Mouse (Mus musculus) liver, adult 2 months (tissue): ENCODE measurements around the gene Nutf2-ps1.

Experiments used
- CTCF ChIP-seq: fragments of 200-500 bp; IDR thresholded peaks from 2 replicates; pipeline ENCODE4 v1.5.1; 2011; ENCODE audit warnings: low read depth, low read length, control low read depth
- POLR2A ChIP-seq: fragments of 200-500 bp; IDR thresholded peaks from 2 replicates; pipeline ENCODE4 v1.6.1; 2011; ENCODE audit warnings: low read length, control low read depth; ENCODE audit not compliant: insufficient read depth; ENCODE audit errors: extremely low read depth

DNA sequence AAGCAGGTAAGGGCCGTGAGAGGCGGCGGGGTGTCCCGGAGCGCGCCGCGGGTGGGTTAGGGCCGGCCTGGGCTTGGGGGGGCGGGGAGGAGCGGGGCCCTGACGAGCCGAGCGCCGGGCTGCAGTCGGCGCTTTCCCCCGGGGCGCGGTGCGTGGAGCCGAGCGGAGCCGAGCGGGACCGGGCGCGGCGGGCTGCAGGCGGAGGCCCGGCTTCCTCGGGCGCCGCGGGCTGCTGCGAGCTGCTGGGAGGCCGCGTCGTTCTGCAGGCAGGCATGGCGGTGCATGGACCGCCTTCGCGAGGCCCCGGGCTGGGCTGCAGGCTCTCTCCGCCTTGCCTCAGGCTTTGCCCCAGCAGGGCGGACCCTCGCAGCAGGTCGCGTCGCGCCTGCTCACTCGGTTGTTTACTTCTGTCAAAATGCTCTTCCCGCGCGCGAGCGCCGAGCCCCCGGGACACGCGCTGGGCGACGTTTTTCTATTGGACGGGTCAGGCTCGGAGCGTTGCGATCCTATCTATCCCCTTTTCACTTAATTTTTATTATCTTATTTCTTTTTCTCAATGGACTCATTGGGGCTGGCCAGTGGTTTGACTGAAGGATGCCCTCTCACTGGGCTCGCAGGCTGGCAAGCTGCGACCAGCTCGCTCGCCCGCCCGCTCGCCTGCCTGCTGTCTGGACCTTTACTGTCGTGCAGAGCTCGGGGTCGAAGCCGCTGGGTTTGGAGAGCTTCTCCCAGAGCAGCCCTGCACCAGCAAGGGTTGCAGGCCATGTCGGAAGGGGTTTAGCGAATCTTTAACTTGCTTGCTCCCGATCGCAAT lies 11.9 kb upstream of the Nutf2-ps1 start:
- TF ChIP-seq CTCF (no peak), POLR2A (no peak; the same call in 1 of the 2 replicates)
